Mouse (Mus musculus) telencephalon, adult 2 months (tissue): ENCODE data around the gene Serpinb8.

Source experiments
- DNase-seq: peaks from one replicate; pipeline ENCODE4 v3.0.0-alpha.2; 2011; ENCODE audit warnings: low read depth, low spot score

Serpinb8 gene

DNA sequence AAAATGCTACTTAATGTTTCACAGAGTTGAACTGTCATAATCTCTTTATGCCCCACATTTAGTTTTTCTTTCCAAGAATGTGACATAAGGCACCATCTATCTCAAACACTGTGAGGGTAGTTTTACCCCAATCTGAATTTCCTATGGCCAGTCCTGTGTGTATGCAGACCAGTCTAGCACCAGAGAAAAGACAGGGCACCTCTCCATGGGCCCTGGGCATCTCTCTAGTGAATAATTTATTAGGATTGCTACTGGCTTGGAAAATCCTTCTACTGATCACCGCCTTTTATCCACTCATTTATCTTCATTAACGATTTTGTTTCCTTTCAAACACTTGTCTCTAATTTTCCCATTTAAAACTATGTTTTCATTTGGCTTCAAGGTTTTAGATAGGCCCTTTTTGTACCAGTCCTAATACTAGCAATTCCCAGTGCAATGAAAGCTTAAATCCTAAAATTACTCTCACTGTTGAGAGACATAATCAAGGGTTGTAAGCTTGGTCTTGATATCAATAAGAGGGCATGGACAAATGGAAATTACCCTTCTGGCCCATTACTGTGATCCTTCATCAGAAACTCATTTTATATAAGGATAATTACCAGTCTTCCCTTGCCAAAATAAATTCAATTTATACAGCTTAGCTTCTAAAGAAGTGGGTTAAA lies 52.8 kb downstream of the Serpinb8 start:
- no peak for DNase-seq

DNA sequence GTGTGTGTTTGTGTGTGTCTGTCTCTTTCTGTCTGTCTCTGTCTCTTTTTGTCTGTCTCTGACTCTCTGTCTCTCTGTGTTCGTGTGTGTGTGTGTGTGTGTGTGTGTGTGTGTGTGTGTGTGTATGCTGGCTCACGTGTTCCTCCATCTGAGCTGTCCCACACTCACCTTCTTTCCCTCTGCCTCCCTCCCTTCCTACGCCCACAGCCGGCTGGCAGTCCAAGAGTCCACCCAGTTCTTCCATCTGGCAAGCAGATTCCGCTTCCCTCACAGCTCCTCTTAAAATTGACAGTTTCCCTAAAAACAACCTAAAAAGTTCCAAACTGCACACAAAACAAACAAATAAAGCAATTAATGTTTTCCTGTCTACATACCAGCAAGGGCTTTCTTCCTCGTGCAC lies 55.3 kb downstream of the Serpinb8 start:
- peak; percentile 85 for DNase-seq

- no peak for DNase-seq
Observed at GRCm38 (mm10) chr1:107657689-107658088, 67.9 kb downstream of the Serpinb8 start.
